Mouse (Mus musculus): ENCODE results near the gene Rbm24. TPM values are rescaled to one million over a fixed set of nuclear protein-coding genes. Genes with fewer than 3 reads are reported as not detected.

Rbm24 gene
- not detected in 2 replicates for polyA plus RNA-seq (2012)

DNA sequence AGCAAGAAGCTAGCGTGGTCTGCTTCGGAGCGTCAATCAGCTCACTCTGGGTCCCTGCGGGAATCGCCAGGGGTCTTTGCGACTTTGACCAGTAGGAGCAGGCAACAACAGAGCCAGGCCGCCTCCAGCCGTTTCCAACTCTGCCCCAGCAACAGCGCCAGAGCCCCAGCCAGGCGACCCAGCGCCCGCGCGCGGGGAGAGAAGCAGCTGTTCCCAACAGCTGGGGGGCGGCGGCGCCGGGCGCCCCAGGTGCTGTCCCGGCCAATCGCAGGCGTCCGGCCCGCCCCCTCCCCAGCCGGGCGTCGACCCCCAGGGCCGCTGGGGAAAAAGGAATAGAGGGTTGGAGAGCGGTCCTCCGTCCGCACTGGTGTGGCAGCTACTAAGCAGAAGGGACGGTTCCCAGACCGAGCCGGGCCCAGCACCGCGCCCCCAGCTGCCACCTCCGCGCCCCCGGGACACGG lies at the start of gene Rbm24:
Gene Rbm24 (plus strand): TSS at position 294 of the 461 bp plus-strand sequence.
- no peak for TF ChIP-seq GATA1 (IDR thresholded peaks at IDR 0.05; ENCODE audit: low read length)

DNA sequence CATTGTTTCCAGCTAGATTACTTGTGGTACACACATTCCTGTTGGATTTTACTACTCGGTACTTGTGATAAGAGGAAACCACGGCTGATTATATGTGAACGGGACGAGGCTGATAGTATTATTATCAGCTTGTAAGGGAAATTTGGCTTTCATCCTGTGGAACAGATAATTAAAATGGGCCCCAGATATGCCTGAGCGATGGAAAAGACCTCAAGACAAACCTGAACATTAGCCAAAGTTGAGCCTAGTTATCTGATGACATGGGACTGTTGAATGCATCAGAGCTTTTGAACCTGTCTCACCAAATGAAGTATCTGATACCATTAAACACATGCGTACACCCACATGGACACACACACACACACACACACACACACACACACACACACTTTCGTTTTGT lies 45.4 kb upstream of the Rbm24 start:
- no peak for TF ChIP-seq GATA1 (IDR thresholded peaks at IDR 0.05; ENCODE audit: low read length)

DNA sequence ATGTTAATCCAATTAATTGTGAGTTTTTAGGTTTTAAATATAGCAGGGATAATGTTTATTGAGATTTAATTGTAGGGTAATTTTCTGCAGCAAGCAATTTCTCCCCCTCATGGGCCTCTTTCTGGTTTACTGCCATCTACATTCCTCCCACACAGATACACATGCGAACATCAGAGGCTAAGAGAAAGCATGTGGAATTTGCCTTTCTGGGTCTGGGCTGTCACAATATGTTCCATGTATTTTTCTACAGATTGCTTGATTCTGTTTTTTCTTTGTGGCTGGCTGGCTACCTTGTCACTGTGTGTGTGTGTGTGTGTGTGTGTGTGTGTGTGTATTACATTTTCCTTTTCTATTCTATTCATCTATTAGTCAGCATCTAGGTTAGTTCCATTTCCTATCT lies 42.9 kb upstream of the Rbm24 start:
- no peak for TF ChIP-seq GATA1 (IDR thresholded peaks at IDR 0.05; ENCODE audit: low read length)

DNA sequence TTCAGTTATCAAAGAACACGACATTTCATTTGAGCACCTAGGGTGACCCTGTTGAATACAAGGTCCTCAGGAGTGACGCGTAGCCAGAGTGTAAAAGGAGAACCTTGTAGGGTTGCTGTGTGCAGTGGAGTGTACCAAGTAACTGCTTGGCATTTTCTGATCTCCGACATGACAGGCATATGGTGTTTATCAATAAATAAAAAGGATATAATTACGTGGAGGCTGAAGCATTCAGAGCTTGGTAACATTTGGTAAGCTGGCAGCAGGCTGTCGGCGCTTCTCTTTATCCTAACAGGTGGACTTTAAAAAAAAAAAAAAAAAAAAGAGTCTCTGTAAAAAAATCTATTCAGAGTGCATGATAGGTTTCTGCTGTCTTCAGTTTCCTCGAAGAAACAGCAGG lies 30.8 kb upstream of the Rbm24 start:
- TF ChIP-seq GATA1 (IDR thresholded peaks at IDR 0.05; ENCODE audit: low read length) = no peak

DNA sequence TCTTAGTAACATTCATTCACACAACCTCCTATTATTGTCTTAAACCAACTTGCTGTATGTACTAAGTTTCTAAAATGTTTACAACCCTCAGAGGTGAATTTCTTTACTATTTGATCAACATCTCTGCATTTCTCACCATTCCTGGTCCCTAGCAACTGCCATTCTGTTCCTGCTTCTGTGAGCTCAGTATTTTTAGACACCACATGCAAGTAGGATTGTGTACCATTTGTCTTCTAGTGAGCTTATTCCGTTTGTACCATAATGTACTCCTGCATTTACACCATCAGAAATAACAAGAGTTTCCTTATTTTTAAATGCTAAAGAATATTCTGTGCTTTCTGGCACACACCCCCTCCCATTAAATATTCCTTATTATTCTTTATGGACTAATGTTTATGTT lies 26.6 kb upstream of the Rbm24 start:
- no peak for TF ChIP-seq GATA1 (IDR thresholded peaks at IDR 0.05; ENCODE audit: low read length)

DNA sequence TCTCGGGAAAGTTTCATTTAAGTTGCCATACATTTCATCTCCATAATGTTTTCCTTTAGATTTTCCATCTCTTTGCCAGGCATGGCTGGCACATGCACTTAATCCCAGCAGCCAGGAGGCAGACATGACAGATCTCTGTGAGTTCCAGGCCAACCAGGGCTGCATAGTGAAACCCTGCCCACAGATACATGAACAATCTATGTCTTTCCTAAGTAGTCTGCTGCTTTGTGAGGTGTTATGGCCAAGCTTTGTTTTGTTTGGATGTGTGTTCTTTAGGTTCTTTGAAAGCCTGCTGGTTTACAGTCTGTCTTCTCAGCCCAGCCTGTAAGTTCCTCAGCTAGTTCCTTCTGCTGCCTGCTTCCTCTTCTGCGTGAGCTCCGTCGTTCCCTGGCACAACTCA lies 25.3 kb upstream of the Rbm24 start:
- TF ChIP-seq GATA1 (IDR thresholded peaks at IDR 0.05; ENCODE audit: low read length) = no peak

DNA sequence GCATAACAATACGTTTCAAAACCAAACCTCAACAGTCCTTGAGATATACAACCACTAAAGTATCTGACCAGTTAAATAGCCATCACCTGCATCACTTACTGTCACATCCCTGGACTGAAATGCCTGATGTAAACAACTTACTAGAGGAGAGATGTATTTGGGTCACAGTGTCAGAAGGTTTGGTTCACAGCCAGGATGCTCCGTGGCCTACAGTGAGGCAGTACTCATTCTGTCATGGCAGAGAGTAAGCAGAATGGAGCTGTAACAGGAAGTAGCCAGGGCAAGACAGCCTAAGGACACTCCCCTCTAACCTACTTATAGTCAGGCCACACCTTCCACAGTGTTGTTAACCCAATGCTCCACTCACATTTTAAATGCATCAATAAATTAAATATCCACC lies 24.3 kb upstream of the Rbm24 start:
- no peak for TF ChIP-seq GATA1 (IDR thresholded peaks at IDR 0.05; ENCODE audit: low read length)

DNA sequence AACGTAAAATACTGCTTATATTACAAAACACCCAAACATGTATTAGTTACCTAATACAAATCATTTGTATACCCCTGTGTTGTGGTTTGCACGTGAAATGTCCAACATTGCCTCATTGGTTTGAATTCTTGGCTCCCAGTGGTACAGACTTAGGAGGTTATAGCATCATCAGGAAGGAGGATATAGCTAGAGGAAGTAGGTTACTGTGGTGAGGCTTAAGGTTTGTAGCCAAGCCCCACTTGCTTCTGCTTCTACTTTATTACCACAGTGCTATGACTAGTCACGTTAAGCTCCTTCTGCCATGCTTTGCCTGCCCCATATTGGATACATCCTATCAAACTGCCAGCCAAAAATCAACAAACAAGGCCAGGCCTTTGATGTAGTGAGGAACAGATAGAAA lies 21.0 kb upstream of the Rbm24 start:
- no peak for TF ChIP-seq GATA1 (IDR thresholded peaks at IDR 0.05; ENCODE audit: low read length)

DNA sequence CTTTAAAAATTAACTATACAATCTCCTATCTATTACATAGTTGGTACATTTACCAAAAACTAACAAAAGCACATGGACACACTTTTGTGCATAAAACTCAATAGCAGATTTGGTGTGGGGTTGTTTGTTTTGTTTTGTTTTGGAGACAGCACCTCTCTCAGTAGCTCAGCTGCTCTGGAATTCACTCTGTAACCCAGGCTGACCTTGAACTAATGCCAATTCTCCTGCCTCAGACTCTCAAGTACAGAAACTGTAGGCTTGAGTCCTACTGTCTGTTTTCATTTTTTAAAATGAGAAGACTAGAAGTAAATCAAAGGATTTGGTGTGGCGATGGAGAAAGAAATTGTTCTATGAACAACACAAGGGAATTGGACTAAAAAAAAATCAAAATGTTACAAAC lies 11.1 kb upstream of the Rbm24 start:
- TF ChIP-seq GATA1 (IDR thresholded peaks at IDR 0.05; ENCODE audit: low read length) = no peak

DNA sequence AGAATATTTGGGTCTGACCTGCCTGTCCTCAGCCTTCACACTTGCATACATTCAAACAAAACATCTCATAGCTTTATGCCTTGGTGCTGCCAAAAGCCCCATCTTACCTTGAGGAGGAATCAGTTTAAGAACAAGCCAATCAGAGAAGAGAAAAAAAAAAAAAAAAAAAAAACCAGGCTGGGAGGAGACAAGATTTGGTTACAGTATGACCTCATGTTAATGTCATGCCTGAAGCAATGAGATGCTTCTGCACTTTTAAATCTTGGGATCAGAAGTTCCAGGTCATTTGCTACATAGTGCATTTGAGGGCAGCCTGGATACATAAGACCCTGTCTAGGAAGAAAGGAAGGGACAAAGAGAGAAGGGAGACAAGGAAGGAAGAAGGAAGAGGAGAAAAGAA lies 6.0 kb upstream of the Rbm24 start:
- no peak for TF ChIP-seq GATA1 (IDR thresholded peaks at IDR 0.05; ENCODE audit: low read length)

DNA sequence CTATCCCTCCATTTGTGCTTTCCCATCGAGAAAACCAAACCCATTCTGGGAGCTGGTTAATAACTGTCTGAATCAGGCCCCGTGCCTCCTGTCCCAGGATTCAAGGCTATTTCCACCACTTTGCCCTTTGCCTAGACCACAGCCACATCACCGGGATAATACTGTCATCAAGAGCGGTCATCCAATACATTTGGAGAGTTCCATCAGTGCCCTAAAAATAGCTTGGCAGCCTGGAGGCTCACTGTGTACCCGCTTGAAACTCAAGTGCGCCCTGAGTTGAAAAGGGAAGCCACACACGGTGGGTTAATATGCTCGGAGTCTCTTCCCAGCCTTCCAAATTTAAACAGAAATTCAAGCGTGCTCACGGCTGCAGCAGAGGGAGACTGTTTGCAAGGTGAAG lies 4.6 kb upstream of the Rbm24 start:
- no peak for TF ChIP-seq GATA1 (IDR thresholded peaks at IDR 0.05; ENCODE audit: low read length)

DNA sequence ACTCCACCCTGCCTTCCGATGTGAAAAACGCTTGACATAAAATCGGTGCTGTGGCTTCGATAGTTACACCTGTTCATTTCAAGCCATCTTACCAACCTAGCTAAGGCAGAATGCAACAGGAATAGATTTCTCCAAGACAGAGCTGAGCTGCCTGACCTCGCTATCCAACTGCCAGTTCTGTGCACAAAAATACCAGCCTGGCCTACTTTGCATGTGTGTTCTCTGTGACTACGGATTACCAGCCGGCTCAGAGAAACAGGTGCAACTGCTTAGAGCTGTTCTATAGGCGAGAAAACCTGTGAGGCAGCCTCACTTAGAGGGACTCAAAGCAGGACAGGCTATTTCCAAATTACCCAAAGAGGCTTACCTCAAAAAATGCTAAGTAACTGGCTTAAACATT lies 4.2 kb upstream of the Rbm24 start:
- TF ChIP-seq GATA1 (IDR thresholded peaks at IDR 0.05; ENCODE audit: low read length) = no peak

DNA sequence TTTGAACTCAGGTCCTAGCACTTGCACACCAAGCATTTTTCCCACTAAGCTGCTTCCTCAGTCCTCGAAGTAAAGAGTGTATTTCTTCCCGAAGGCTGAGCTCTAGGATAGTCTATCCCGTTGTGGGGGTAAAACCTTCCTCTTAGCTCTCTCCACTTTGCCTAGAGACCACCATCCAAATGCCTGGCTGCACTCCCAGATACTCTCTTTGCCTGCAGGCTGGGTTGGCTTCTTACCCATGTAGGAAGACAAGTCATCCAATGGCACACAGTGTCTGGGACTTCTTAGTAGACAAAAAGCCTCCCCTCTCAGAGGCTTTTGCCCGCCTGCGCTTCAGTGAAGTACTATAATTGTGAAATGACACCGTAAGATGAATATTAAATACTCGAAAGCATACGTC lies 2.2 kb upstream of the Rbm24 start:
- no peak for TF ChIP-seq GATA1 (IDR thresholded peaks at IDR 0.05; ENCODE audit: low read length)

DNA sequence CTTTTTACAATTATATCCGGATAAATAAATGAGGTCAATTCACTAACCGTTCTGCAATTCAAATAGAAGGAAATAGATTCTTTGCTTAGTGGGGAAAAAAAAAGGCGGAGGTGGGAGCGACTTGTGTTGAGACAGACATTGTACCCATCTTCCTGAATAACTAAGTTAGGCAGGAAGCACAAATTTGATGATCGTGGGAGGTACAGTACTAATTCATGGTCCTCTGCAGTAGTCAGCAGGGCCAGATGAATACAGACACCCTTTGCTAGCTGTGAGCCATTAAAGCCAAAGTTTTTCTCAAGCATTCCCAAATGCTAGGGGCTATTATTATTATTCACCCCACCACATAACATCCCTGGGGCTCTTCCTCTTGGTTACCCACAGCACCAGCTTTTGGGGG lies 640 bp upstream of the Rbm24 start:
- TF ChIP-seq GATA1 (IDR thresholded peaks at IDR 0.05; ENCODE audit: low read length) = no peak

DNA sequence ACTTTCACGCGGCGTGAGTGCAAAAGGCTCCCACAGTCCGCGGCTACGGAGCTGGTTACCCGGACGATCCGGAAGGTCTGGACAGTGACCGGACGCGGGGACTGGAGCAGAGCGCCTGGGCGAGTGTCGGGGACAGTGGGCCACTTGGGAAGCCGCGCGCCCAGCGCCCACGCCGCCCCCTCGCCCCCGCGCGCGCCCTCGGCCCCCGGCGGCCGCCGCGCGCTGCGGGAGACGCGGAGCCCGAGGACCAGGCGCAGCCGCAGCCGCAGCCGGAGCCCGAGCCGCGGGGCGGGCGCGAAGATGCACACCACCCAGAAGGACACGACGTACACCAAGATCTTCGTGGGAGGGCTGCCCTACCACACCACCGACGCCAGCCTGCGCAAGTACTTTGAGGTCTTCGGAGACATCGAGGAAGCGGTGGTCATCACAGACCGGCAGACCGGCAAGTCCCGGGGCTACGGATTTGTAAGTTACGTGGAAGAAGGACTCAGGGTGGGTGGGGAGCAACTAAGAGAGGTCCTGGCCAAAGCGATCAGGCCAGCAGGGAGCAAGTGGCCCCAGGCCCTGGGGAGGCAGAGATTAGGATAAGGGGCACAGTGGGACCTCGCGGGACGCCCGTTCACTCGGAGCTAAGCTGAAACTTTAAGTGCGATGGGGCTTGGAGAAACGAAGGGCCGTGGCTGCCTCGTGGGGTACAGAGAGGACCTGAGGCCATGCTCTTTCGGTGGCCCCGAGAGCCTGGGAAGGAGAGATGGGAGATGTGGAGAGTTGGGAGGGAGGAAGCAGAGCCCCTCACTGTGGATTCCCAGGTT lies 704 bp downstream of the Rbm24 start:
- no peak for TF ChIP-seq GATA1 (IDR thresholded peaks at IDR 0.05; ENCODE audit: low read length)

DNA sequence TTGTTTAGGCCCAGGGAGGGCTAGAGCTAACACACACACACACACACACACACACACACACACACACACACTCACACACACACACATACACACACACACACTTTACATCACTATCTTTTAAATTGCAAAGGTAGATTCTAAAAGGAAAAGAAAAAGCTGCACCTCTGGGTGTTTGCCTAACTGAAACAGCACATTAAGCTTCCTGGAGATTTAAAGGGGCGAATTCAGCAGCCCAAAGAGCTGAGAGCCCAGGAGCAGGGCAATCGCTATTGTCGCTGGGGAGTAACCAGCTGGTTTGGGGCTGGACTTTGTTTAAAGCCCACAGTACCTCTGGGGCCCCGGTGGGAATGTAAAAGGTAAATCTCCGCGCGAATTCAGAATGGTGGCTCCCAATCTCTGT lies 1.4 kb downstream of the Rbm24 start:
- TF ChIP-seq GATA1 (IDR thresholded peaks at IDR 0.05; ENCODE audit: low read length) = no peak

DNA sequence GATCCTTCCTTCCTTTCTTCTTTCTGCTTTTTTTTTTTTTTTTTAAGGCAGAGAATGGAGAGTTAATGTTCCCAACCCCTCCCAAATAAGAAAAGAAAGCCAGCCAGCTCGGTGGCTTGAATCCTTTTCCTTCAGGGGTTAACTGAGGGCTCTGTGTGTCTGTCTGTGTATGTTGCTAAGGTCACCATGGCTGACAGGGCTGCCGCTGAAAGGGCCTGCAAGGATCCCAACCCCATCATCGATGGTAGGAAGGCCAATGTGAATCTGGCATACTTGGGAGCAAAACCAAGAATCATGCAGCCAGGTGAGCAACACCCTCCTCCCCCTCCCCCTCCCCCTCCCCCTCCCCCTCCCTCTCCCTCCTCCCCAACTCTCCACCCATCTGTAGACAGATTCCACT lies 1.9 kb downstream of the Rbm24 start:
- TF ChIP-seq GATA1 (IDR thresholded peaks at IDR 0.05; ENCODE audit: low read length) = no peak

DNA sequence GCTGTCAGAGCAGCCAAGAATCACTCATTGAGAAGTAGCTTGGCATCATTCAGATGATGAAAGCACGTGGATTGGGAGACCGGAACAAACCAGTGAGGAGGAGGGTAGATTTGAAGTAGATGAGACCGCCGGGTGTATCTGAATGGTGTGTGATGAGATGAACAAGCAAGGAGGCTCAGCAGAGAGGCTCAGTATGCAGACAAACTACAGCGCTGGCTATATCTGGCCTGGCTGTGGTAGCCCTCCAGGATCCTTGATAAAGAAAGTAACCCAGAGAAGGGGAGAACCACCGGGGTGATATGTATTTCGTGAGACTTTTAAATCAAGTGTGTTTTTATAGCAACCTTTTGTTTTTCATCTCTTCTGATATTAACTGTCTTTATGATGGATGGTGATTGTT lies 5.6 kb downstream of the Rbm24 start:
- TF ChIP-seq GATA1 (IDR thresholded peaks at IDR 0.05; ENCODE audit: low read length) = no peak
